Comparison of ENCODE assay signal across 9 mouse cellular contexts in genomic region chr19:10033211-10033973, GRCm38 (mm10). TPM values are rescaled to one million over a fixed set of nuclear protein-coding genes. Genes with fewer than 3 reads are reported as not detected.
A peak's percentile ranks its signal among the peaks of the same experiment; 100 is the strongest.
DNase-seq lines count a peak whose midpoint lies in the region; ATAC-seq and TF ChIP-seq lines count a peak whose summit lies in the region.
"Had no signal": no experiment of that assay in that cellular context is flagged by ENCODE, and none has a peak within 500 bp of the region (broad histone marks: within the 10 kb centered on the region; RNA-seq: fewer than 3 reads in every experiment).

No protein-coding gene starts in this region.

- H3K4me2 ChIP-seq in forebrain, postnatal 0 days (ENCODE audit: low read depth), result no peak overlapping the region
- H3K4me2 ChIP-seq in liver, embryonic 13.5 days, result no peak overlapping the region

- no peak overlapping the region for H3K9ac ChIP-seq in forebrain, postnatal 0 days
- no peak overlapping the region for H3K9ac ChIP-seq in liver, embryonic 13.5 days

- H3K27ac ChIP-seq in forebrain, postnatal 0 days (ENCODE audit: low read depth, low read length), result no peak overlapping the region
- H3K27ac ChIP-seq in liver, embryonic 13.5 days, result no peak overlapping the region; the same call in 1 of the 2 replicates
- H3K27ac ChIP-seq: macrophage had no signal

- ATAC-seq in forebrain, postnatal 0 days, result peak; percentile 75
- peak; percentile 53 for ATAC-seq in liver, embryonic 13.5 days (ENCODE audit: low read depth)

- H3K9me3 ChIP-seq in forebrain, postnatal 0 days (ENCODE audit: low read length), result no peaks in the 10 kb centered on the region
- H3K9me3 ChIP-seq in liver, embryonic 13.5 days (replicated peaks), result no peaks in the 10 kb centered on the region

- no peak overlapping the region for H3K4me3 ChIP-seq in forebrain, postnatal 0 days (ENCODE audit: low read depth, low read length)
- H3K4me3 ChIP-seq in liver, embryonic 13.5 days (replicated peaks), result no peak overlapping the region

- H3K27me3 ChIP-seq in forebrain, postnatal 0 days (ENCODE audit: insufficient read depth, low read length), result no peaks in the 10 kb centered on the region
- no peaks in the 10 kb centered on the region for H3K27me3 ChIP-seq in liver, embryonic 13.5 days

- WGBS in forebrain, postnatal 0 days, result 31% methylated on average over 8 of the region's 8 CpGs
- WGBS in liver, embryonic 13.5 days (ENCODE audit: insufficient replicate concordance), result 48% methylated on average over 8 of the region's 8 CpGs

- H3K4me1 ChIP-seq in forebrain, postnatal 0 days (ENCODE audit: insufficient read depth), result no peaks in the 10 kb centered on the region
- H3K4me1 ChIP-seq in liver, embryonic 13.5 days (replicated peaks), result peaks cover 48% of the 10 kb centered on the region

- DNase-seq in layer of hippocampus, adult 11-12 months (ENCODE audit: low spot score), result peak; percentile 67
- no peak for DNase-seq in layer of hippocampus, adult 9-10 months (ENCODE audit: low spot score)
- DNase-seq in cerebellum, adult 18-20 months, result peak; percentile 69 to 72
- DNase-seq in forebrain, postnatal 0 days, result peak; percentile 78
- DNase-seq in kidney, adult 9 months, result peak; percentile 77
- peak; percentile 60 for DNase-seq in liver, embryonic 13.5 days
- DNase-seq in naive thymus-derived CD4-positive, alpha-beta T cell, adult 2 months (ENCODE audit: low read depth), result peak; percentile 75
- peak; percentile 66 for DNase-seq in thymus, postnatal 14 days

- TF ChIP-seq CTCF in forebrain, postnatal 0 days (IDR thresholded peaks at IDR 0.05; ENCODE audit: low read depth), result peak; percentile 90

- peaks cover 5% of the 10 kb centered on the region; the same call in 1 of the 2 replicates for H3K36me3 ChIP-seq in forebrain, postnatal 0 days (ENCODE audit: insufficient read depth)
- peaks cover 98% of the 10 kb centered on the region for H3K36me3 ChIP-seq in liver, embryonic 13.5 days

RNA-seq across cellular contexts. Expression of gene Fads3, which starts 8.0 kb away (rescaled TPM):
- 45.5 and 45.6 TPM in 2 replicates for total RNA-seq in forebrain, postnatal 0 days (2014; rRNA removed)
- polyA plus RNA-seq in forebrain, postnatal 0 days (2015; fragmentation: Nextera tagmentation; extraction: Ambion mirVana), result 25.0 and 29.4 TPM in 2 replicates
- polyA plus RNA-seq in liver, embryonic 13.5 days (2015; fragmentation: Nextera tagmentation; extraction: Ambion mirVana), result 5.3 and 7.3 TPM in 2 replicates

RNA-seq across cellular contexts. Expression of gene Rab3il1, which starts 31.9 kb away (rescaled TPM):
- total RNA-seq in forebrain, postnatal 0 days (2014; rRNA removed), result 14.4 and 19.9 TPM in 2 replicates
- 20.0 and 20.6 TPM in 2 replicates for polyA plus RNA-seq in forebrain, postnatal 0 days (2015; fragmentation: Nextera tagmentation; extraction: Ambion mirVana)
- polyA plus RNA-seq in liver, embryonic 13.5 days (2015; fragmentation: Nextera tagmentation; extraction: Ambion mirVana), result 196 and 207 TPM in 2 replicates

RNA-seq across cellular contexts. Expression of gene Best1, which starts 32.0 kb away (rescaled TPM):
- 0.92 and 1.6 TPM in 2 replicates for total RNA-seq in forebrain, postnatal 0 days (2014; rRNA removed)
- 1.6 and 3.6 TPM in 2 replicates for polyA plus RNA-seq in forebrain, postnatal 0 days (2015; fragmentation: Nextera tagmentation; extraction: Ambion mirVana)
- polyA plus RNA-seq in liver, embryonic 13.5 days (2015; fragmentation: Nextera tagmentation; extraction: Ambion mirVana), result 0.17 and 0.20 TPM in 2 replicates

RNA-seq across cellular contexts. Expression of gene Fth1, which starts 53.0 kb away (rescaled TPM):
- total RNA-seq in forebrain, postnatal 0 days (2014; rRNA removed), result 228 and 300 TPM in 2 replicates
- 2,942 and 2,984 TPM in 2 replicates for polyA plus RNA-seq in forebrain, postnatal 0 days (2015; fragmentation: Nextera tagmentation; extraction: Ambion mirVana)
- 5,062 and 5,153 TPM in 2 replicates for polyA plus RNA-seq in liver, embryonic 13.5 days (2015; fragmentation: Nextera tagmentation; extraction: Ambion mirVana)
